Mouse (Mus musculus): Measurements from ENCODE around the gene Sec1.
A peak's percentile ranks its signal among the peaks of the same experiment; 100 is the strongest.

The Sec1 gene

GRCm38 (mm10) chr7:45704730-45705442, 10.7 kb upstream of the Sec1 start, which contains the start of gene Dbp:
Gene Dbp, plus strand, starts transcription at chr7:45705088.
- peak; percentile 97 for DNase-seq (ENCODE audit: low read depth)

DNA sequence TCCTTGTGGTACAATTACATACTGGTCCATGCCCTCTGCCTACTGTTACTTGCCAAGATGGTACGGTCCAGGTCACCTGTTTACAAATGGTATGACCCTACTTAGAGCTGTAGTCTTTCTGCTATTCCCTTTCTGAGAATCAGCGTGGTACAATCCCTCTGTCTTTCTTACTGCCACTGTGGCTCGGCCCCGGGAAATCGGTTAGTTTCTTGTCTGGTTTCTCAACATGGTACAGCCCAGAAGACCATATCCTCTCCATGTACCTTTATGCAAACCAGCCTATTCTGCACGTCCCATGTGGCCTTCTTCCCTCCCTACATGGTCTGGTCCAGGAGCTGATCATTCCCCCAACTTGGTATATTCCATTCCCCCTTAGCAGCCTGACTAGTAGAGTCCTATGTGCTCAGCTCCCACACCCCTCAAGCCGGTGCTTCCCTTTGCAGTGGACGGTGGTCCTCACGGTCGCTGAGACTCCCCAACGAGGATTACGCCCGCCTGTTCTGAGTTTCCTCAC, 9.9 kb upstream of the Sec1 start:
- no peak for DNase-seq (ENCODE audit: low read depth)

DNA sequence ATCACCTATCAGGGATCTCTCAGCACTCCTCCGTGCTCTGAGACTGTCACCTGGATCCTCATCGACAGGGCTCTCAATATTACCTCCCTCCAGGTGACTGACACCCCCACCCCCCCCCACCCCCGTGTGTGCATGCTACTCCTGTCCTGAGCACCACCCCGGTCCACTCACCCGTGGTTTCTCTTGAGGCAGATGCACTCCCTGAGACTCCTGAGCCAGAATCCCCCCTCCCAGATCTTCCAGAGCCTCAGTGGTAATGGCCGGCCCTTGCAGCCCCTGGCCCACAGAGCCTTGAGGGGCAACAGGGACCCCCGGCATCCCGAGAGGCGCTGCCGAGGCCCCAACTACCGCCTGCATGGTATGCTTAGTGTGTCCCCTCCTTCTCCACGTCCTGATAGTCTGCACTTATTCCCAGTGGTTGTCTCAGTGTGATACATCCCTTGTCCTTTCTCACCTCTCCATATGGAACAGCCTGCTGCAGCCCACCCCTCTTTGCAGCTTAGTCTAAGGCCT, 9.4 kb upstream of the Sec1 start:
- DNase-seq (ENCODE audit: low read depth), result no peak

DNA sequence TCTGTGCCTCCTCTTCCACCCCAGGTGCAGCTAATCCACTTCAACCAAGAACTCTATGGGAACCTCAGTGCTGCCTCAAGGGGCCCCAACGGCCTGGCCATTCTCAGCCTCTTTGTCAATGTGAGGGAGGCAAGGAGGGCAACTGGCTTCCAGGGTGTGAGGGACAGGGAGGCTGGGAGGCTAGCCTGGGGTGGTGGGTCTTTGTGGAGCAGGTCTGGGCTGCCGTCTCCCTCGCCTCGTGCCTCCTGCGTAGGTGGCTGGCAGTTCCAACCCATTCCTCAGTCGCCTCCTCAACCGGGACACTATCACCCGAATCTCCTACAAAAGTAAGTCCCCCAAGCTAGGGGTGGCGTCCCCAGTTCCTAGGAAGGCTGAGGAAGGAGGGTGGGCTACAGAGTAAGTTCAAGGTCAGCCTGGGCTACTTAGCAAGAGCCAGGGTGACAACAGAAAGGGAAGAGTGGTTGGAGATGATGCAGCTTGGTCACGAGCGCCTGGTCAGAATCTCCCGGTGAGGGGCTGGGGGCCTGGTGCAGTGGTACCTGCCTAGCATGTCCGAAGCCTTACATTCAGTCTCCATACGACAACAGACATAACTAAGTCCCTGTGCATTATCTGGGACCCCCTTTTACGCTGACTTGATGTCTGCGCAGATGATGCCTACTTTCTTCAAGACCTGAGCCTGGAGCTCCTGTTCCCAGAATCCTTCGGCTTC, 8.8 kb upstream of the Sec1 start:
- no peak for DNase-seq (ENCODE audit: low read depth)

- no peak for DNase-seq (ENCODE audit: low read depth)
These were observed 8.1 kb upstream of the Sec1 start for GRCm38 (mm10) chr7:45702316-45702715.

- DNase-seq (ENCODE audit: low read depth), result no peak
These were observed 7.4 kb upstream of the Sec1 start for GRCm38 (mm10) chr7:45701607-45702006.

- no peak for DNase-seq (ENCODE audit: low read depth)
These were observed 6.9 kb upstream of the Sec1 start for GRCm38 (mm10) chr7:45701072-45701471.

DNA sequence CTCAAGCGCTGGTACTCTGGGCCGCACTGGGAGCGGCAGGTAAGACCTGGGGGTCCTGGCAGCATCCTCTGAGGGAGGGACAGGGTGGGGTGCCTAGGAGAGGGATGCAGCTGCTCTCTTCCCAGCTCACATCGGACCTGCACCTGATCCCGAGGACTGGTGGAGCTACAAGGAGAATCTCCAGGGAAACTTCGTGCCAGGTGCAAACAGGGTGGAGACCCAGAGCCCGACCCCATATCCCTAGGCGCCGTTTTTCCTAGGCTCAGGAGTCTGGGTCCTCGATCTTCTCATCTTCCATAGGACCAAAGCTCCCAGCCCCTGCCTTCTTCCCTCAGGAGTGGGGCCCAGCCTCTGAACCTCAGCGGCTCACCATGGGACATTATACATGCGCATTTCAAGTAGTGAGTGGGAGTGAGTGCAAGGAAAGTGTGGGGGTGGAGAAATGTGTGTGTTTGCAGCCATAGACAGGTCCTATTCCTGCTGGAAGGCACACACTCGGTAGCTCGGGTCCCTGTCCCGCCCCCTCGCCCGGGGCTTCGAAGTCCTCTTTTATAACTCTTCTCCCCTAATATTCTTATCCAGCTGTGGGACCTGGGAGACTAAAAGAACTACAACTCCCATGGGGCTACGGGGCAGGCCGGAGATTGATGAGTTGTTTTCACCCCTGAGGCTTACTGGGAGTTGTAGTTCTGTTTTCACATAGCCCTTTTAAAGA, 6.3 kb upstream of the Sec1 start:
- no peak for DNase-seq (ENCODE audit: low read depth)

DNA sequence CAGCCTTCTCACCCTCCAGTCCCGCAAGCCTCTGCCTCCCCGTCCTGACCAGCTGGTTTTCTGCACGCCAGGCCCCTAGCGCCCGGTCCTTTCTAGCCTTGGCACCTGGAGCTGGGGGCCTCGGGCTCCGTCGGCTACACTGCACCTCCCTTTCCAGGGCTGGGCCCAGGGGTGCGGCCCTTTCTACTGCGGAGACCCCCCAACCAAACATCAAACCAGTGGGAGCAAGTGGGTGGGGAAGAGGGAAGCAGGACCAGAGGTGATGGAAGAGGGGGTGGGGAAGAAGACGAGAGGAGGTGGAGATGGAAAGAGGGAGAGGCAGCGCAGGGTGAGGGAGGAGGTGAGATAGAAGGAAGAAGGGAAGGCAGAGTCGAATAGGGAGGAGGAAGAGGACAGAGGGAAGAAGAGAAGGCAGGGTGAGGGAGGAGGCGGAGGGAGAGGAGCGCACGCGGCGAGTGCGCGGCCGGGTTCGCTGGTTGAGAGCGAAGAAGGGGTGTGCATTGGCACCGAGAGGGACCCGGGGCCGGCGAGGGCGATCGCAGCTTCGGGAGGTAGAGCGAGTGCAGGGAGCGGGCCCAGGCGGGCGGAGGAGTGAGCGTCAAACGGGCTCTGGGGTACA, 5.4 kb upstream of the Sec1 start, which contains the start of gene Car11:
Gene Car11 (plus strand): TSS at position 321 of the 619 bp plus-strand sequence.
- DNase-seq (ENCODE audit: low read depth), result no peak

DNA sequence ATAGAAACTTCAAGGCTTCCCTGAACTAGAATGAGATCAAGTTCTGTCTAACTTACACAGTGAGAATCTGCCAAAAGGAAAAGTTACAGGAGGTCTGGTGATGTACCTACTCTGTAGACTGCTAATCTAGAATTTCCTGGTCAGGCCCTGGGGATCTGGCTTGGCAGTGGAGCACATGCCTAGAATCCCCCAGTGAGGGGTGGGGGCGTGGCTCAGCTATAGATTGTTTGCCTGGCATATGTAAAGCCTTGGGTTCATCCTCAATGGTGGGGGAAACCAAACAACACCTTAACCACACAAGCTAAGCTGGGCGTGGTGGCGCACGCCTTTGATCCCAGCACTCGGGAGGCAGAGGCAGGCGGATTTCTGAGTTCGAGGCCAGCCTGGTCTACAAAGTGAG, 3.7 kb upstream of the Sec1 start:
- no peak for DNase-seq (ENCODE audit: low read depth)

GRCm38 (mm10) chr7:45695098-45695497, 896 bp upstream of the Sec1 start:
- no peak for DNase-seq (ENCODE audit: low read depth)

- DNase-seq (ENCODE audit: low read depth), result no peak
These were observed 1.8 kb downstream of the Sec1 start for GRCm38 (mm10) chr7:45692364-45692763.

DNA sequence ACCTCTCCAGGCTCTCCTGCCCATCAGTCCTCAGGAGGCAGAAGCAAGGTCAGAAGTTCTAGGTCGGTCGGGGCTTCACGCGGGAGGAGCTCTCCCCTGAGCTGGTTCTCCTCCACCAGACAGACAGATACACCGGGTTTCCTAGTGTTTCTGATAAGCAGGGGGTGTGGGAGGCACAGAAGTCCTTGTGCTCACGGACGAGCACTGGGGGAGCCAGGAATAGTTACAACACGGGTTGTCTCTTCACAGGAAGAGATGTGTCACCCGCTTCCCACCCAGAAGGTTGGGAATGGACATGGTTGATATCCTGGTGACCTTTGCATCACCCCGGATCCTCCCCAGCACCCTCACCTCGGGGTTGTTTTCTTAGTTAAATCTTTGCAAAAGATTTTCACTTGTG, 4.4 kb downstream of the Sec1 start:
- DNase-seq (ENCODE audit: low read depth), result no peak

DNA sequence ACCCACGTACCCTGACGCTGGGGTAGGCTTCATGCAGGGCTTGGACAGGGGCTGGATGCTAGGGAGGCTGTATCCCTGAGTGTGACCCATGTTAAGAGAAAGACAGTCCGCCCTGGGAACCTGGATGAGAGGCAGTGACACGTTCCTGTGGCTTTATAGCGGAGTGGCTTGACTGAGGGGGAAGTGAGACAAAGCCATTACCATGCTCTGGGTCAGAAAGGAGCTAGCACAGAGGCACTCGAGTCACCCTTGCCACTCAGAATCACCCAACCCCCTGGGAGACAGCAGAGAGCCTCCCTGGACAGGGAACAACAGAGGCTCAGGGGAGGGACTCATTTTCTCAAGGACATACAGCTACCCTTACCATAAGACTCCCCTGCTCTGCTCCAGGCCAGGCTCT, 5.1 kb downstream of the Sec1 start:
- DNase-seq (ENCODE audit: low read depth), result no peak

- DNase-seq (ENCODE audit: low read depth), result no peak
These were observed 7.4 kb downstream of the Sec1 start for GRCm38 (mm10) chr7:45686841-45687240.

GRCm38 (mm10) chr7:45685811-45686210, 8.4 kb downstream of the Sec1 start:
- no peak for DNase-seq (ENCODE audit: low read depth)

GRCm38 (mm10) chr7:45683396-45684050, 10.7 kb downstream of the Sec1 start, which contains the start of gene Ntn5:
Gene Ntn5, plus strand, starts transcription at chr7:45684022.
- DNase-seq (ENCODE audit: low read depth), result no peak

GRCm38 (mm10) chr7:45682144-45683126, 11.8 kb downstream of the Sec1 start:
- DNase-seq (ENCODE audit: low read depth), result peak; percentile 87

- DNase-seq (ENCODE audit: low read depth), result no peak
These were observed 13.0 kb downstream of the Sec1 start for GRCm38 (mm10) chr7:45681046-45681736.
